Mouse (Mus musculus) telencephalon, adult 2 months (tissue): ENCODE measurements at regions not wholly inside any gene's neighbourhood (a gene's known extent, or its start where the extent isn't known, plus 50 kb on each side); places are given as distances from the start of the nearest gene placed in this dataset.
"Not testable (repeated sequence)": the region's sequence is repeated elsewhere in the genome, so short reads cannot be mapped to it uniquely, and the experiment has no call there.

Experiments used
- DNase-seq: peaks from one replicate; pipeline ENCODE4 v3.0.0-alpha.2; 2011; ENCODE audit warnings: low read depth, low spot score

DNA sequence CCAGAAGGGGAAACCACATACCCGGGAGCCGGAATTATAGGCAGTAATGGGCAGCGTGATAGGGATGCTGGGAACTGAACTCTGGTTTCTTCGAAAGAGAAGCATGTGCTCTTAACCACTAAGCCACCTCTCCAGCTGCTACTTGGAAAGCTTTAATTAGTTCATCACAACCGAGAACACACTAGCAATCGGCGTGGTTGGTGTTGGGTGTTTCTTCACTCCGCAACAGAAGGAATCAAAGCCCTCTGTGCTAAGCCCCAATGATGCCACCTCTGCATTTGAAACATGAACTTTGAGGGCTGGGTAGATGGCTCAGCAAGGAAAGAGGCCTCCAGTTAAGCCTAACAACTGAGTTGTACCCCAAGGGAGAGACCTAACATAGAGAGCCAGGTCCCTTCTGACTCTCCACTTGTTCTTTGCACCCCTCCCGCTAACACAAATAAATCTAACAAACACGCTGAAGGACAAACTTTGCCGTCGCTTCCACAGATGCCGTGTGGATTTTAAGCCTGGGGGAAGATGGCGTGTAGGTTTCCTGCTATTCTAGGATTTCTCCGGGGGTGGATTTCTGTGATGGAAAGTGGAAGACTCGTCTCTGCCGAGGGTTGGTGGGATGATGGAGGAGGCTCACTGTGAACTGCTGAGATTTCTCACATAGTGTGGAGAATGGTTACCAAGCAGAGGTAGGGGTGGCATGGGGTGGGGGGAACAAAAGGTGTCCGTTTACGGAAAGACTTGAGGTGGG, 257.4 kb downstream of the Diras2 start:
- DNase-seq = peak; percentile 88

DNA sequence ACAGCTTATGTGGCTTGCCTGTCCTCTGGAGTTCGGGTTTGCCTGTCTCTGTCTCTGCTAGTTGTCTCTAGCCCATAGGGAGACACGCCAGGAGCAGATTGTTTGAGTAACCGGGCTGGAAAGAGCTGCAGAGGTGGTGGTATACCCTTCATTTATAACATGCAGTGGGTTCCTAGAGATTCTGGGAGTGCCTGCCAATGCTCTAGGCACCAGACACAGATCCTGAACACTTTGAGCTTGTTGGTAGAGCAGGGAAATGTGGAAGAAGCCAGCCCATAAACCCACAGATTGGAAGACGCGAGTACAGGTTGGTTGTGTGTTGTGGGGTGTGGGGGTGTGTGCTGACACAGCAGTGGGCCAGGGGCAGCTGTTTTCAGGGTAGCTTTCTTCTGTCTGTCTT, 255.9 kb downstream of the Diras2 start:
- DNase-seq = peak; percentile 47

DNA sequence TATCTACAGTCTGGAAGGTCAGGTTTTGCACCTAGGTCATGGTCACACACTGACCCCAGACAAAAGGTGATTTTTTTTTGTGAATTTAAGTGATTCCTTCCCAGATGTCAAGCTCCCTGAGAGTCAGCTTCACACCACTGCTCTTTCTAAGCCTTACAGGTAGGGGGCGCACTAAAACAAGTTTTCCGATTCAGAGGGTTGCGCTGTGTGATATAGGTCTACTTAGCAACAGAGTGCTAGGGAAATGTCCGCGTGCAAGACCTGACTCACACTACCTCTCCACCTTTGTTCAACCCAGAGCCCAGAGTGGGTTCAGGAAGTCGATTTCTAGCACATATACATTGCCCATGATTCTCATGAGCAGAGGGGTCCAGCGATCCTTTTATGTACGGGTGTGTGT, 255.4 kb downstream of the Diras2 start:
- peak; percentile 60 for DNase-seq

DNA sequence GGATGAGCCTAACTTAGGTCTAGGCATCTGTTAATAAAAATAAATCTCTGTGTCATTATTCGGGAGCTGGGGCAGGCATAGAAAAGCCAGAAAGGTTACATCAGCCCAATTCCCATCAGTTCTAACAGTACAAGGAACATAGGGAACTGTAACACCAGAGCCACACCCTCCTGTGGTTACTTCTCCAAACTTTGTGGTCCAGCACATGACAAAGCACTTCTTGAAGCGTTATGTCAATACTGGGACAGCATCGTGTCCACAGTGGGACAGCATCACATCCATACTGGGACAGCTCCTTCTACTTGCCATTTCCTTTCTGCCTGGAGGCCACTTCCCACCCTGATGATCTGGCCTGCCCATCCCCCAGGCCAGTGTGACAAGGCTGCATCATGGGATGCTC, 253.9 kb downstream of the Diras2 start:
- no peak for DNase-seq

DNA sequence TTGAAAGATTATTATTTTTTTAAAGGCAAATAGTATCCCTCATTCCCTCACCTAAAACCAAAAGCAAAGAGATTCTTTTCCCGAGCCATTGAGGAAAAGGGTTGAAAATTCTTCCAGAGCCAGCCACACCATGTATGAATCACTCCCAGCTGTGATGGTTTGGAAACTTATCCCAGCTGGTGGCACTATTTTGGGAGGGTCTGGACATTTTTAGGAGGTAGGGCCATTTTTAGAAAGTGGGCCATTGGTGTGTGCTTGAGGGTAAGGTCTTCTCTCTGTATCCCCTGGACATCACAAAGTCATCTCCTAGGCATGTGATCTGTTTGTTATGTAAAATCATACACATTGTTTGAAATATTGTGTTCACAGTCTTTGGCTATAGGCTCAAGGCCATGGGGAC, 252.2 kb downstream of the Diras2 start:
- DNase-seq = no peak

DNA sequence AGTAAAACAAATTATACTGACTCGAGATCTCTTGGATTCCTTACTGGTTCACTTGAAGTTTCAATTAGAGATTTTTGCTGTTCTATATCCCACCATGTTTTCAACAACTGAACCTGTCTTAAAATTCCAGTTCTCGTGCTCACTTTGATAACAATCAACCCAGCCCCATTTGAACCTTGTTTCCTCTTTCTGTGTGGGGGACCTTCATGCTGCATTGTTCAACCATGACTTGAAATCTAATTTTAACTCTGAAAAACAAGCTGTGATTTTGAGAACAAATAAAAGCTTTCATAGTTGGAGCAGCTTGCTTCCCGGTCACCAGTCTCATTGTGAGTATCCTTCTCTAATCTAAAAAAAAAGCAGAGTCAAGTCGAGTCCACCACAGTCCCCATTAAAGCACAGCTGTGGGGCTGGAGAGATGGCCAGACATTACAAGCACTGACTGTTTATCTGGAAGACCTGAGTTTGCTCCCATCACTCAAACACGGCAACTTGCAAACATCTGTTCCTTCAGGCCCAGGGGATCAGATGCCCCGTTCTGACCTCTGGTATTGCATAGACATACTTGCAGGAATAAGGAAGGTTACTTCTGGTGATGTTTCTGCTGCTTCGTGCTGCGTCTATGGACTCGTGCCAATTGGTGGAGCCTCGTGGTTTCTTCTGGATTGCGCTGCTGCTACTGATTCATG, 251.7 kb downstream of the Diras2 start:
- no peak for DNase-seq

DNA sequence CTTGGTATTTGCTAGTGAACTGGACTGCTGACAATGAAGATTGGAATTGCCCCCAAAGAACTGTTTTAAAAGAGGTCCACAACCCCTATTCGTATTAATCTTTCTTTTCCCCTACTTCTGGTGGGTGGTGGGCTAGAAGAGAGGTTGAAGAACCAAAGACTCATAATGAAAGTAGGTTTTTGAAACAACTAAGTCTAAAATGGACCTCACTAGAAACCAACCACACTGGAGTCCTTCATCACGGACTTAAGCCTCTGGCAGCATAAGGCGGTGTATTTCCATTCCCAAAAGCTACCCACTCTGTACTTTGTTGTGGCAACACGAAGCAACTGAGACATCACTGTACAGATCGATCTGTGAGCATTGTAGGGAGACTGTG, 251.1 kb downstream of the Diras2 start:
- DNase-seq = no peak

DNA sequence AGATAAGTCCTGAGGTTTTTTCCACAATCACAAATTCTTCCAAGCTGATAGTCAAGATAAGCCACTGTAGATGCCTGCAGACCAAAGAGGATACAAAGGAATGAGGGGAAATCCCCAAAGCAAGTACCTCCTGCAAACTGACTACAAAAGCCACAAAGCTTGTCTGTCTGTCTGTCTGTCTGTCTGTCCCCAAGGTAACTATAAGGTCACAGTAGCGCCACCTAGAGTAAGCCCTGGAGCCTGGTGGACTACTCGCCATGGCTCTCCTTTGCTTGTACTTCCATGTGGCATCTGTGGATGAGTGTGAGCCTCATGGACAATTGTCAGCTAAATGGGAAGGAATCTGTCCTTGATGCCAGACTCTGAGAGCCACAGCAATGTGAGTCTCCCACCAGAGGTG, 249.8 kb downstream of the Diras2 start:
- DNase-seq = no peak

DNA sequence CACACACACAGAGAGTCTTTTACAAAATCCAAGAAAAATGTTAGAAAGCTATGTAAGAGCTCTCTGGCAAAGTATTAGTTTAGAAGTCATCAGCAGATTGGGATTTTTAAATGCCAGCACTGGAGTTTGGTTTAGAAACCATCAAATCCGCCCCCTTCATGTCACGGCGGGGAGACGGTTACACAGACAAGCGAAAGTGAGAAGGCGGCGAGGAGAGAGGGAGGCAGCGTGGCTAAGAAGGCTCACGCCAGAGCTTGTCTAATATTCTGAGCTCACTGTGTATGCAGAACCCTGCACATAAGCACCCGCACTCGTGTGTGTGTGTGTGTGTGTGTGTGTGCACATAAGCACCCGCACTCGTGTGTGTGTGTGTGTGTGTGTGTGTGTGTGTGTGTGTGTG, 248.6 kb downstream of the Diras2 start:
- peak; percentile 76 for DNase-seq

DNA sequence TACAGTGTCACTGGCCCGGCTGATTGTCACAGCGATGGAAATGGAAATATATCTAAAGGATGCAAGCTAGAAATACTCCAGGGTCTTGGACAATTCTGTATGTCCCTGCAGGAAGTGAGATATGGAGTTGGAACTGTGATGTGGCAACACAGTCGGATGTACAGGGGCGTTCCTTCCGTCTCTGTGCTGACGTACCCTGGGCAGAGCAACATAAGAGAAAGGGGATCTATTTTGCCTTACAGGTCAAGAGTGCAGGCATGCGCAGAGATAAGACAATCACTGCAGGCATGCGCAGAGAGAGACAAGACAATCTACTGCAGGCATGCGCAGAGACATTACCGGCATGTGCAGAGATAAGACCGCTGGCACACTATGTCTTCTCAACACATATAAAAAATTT, 247.6 kb downstream of the Diras2 start:
- no peak for DNase-seq

DNA sequence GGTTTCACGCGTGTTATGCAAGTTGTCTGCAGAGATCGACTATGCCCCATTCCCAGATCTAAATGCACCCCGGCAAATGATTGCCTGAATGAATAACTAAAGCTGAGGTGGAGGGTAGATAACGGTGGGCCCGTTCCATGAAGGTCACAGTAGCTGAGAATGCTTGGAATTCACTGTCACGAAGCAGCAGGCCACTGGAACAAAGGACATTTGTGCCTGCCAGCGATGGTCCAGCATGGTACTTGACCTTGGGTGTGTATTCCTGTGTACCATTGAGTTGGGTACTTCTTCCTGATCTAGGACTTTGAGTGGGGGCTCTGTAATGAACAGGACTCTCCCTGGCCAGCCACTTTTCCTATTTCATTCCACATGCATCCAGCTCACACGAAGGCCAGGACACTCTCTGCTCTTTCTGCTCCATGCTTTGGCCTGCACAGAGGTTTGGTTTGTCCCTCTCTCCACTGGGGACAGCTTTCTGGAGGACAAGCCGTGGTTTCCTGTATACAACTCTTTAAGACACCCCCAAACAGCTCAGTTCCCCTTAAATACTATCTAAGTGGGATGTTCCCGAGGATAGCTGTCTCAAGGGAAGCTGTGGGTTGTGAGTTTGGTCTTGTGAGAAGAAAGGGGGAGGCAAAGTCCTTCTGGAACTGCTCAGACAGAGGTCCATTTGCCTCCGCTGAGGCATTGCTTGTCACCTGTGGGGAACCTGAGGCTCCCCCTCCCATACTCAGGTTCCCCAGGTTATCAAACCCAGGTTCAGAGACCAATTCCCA, 246.9 kb downstream of the Diras2 start:
- no peak for DNase-seq

DNA sequence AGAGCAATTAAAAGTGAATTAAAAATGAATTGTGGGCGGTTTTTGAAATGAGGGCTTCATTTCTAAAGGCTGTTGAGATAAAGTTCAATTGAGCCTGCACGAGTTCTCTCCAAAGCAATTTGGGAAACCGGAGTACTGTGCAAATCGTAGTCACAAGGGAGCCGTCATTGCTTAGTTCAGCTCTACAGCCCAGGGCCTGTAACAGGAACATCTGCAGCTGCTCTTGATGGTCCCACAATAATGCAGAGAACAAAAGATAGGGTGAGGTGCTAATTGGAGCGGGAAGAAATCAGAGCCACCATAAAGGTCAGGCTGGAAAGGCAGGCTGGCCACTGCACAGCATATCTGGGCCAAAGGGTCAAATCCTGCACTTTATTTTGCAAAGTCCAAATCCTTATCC, 242.7 kb downstream of the Diras2 start:
- no peak for DNase-seq

DNA sequence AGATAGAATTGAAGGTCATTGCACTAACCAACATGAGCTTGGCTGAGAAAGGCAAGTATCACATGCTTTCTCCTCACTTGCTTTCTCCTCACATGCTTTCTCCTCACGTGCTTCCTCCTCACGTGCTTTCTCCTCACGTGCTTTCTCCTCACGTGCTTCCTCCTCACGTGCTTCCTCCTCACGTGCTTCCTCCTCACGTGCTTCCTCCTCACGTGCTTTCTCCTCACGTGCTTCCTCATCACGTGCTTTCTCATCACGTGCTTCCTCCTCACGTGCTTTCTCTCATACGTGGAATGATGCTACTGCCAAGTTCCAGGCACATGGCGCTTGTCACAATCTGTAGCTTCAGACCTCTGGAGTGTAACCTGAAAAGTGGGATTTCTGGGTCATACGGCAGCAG, 235.2 kb downstream of the Diras2 start:
- no peak for DNase-seq

DNA sequence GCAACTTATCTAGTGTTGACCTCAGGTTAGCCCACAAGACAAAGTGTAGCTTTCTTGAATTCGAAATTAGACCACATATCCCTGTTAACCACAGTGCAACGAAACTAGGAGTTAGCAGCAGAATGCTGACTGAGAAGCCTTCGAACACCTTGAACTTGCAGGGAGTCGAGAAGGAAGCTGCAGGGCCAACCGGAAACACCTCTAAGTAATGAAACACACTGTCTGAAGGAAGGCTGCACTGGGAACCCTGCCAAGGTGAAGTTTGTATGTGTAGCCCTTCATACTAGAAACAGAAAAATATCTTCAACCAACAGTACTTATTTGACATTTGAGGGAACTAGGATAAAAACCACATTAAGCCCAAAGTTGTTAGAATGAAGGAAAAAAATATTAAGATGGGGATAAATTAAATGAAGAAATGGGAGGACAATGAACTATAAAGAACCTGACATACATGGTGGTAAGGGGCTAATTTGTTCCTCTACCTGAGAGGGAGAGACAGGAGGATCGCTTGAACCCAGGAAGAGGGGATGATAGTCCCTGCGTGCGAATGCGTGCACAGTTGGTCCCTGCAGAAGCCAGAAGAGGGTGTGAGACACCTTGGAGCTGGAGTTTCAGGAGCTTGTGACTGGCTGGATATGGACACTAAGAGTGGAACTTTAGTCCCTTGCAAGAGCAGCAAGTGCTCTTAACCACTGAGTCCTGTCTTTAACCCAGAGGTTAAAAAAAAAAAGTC, 234.4 kb downstream of the Diras2 start:
- no peak for DNase-seq

DNA sequence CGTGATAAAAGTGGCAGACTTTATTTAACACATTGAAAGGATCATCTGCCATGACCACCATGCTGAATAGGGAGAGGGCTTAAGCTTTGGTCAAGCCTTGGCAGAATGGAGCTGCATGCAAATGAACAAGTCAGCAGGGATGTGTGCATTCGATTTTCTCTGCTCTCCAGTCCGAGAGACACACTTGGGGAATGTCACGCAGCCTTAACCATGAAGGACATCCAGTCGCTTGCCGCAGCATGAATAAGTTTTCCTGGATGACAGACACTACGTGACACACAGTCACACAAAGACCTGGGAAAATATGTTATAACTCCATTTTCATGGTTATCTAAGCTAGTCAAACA, 233.8 kb downstream of the Diras2 start:
- DNase-seq = no peak

DNA sequence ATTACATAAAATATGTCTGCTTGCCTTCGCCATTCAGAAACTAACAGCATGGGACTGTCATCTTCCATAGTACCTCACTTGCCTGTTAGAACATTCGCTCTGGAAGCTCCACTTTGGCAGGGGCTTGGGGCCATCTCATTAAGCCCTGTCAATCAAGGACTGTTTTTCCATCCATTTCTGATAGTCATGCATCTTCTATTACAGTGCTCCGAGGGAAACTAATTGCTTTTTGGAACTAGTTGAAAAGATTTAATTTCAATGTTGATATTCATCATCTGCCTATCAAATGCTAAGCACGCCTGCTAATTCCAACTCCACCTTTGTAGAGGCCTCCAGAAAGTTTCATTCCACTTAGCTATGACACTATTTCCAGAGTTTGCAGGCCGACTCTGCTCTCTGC, 232.7 kb downstream of the Diras2 start:
- no peak for DNase-seq

DNA sequence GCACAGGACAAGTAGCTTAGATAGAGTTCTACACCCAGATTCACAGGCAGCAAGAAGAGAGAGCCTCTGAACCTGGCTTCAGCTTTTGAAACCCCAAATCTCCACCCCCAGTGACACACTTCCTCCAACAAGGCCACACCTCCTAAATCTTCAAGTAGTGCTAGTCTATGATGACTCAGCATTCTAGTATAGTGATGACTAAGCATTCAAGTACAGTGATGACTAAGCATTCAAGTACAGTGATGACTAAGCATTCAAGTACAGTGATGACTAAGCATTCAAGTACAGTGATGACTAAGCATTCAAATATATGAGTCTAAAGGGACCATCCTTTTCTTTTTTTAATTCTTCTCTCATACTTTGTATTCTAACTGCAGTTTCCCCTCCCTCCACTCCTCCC, 225.8 kb downstream of the Diras2 start:
- not testable (repeated sequence) for DNase-seq

DNA sequence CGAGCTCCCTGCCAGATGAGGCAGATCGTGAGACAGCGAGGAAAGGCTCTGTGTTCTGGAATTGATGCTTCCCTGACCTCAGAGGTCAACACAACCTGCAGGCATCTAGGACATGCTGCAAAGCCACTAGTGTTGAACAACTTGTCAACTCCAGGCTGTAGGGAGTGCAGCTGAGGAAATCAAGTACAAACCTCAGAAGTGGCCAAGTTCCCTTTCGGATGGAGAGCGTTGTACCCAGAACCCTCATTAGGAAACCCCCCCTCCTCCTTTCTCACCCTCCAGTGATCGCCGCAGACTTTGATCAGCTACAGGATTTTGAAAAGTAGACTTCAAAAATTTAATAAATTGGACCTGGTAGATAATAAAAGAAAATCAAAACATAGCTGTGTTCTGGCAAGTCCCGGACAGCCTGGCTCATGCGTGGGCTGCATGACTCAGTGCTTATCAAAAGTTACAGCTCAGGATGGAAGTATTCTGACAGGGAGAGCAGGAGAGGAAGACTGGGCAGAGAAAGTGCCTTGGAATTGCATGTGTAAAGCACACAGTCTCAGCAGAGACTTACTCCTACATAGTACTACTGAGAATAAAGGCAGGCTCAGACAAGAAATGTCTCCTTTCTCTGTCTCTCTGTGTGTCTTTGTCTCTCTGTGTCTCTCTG, 224.2 kb downstream of the Diras2 start:
- DNase-seq = peak; percentile 65

DNA sequence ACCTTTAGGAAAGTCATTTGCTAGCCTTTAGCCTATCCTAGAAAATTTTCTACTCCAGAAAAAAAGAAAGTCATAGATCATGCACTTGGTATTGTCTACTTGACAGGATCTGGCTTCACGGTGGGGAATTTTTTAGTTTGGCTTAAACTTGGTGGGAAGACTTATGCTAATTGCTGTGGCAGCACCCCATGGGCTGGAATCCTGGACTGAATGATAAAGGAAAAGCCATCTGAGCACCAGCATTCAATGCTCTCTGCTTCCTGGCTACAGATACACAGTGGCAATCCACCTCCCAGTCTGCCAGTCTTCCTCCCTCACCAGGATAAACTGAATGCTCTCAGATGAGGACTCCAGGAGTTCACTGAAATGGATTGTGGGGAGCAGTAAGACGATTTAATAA, 220.1 kb downstream of the Diras2 start:
- no peak for DNase-seq

DNA sequence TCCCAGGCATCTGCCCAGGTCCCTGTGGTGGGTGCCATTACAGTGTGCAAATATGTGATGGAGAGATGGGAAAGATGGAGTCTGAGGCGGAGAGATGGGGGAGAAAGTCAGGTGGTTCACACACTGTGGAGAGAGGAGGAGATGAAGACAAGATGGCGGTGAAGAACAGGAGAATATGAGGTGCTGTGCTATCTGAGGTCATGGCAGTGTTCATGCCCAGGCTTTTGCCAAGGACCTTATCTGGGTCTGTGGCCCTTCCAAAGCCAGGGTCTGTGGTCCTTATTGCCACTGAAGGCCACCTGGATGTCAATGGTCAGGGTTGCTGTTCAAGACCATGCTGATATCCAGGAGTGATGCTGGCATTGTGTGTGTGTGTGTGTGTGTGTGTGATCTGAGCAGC, 212.8 kb downstream of the Diras2 start:
- no peak for DNase-seq

DNA sequence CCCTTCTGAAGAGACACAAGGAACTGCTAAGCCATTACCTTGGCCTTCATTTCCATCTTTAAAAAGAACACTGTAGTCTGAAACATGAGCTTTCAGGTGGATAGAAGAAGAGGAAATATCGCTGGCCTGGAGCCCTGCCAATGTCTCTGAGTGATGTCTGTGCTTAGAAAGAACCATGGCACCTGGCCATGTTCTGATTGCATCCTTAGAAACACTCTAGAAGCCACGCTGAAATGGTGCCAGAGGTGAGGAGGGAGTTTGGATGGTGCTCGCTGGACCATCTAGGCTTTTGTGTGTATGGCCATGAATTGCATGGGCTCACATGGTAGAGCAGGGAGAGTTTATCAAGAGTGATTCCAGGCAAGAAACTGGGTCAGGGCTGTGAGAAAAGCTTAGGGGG, 207.4 kb downstream of the Diras2 start:
- no peak for DNase-seq

DNA sequence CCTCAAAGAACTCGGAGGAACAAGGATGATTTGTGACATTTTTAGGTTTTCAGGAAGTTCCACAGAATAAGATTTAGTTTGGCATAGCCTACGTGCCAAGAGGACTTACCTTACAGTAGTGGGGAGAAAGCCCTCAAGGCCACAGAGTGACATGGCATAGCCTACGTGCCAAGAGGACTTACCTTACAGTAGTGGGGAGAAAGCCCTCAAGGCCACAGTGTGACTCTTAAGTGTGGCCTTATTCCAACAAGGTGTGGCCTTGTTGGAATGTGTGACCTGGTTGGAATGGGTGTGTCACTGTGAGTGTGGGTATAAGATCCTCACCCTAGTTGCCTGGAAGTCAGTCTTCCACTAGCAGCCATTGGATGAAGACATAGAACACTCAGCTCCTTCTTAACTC, 206.7 kb downstream of the Diras2 start:
- DNase-seq = not testable (repeated sequence)
